Mouse (Mus musculus): ENCODE data around the gene Ets1.
A peak's percentile ranks its signal among the peaks of the same experiment; 100 is the strongest.

Ets1 gene

GRCm38 (mm10) chr9:32694916-32695490, 59.0 kb downstream of the Ets1 start:
- no peak for DNase-seq (ENCODE audit: low spot score in 2 of 2)

- peak; percentile 80 to 92 for DNase-seq (ENCODE audit: low spot score in 2 of 2)
Observed at GRCm38 (mm10) chr9:32695492-32696190, 59.6 kb downstream of the Ets1 start.

GRCm38 (mm10) chr9:32696259-32696658, 60.2 kb downstream of the Ets1 start:
- DNase-seq (ENCODE audit: low spot score in 2 of 2), result no peak

GRCm38 (mm10) chr9:32696717-32697116, 60.7 kb downstream of the Ets1 start:
- DNase-seq (ENCODE audit: low spot score in 2 of 2), result no peak

- DNase-seq (ENCODE audit: low spot score in 2 of 2), result no peak
Observed at GRCm38 (mm10) chr9:32697291-32698110, 61.5 kb downstream of the Ets1 start.

GRCm38 (mm10) chr9:32698766-32699165, 62.7 kb downstream of the Ets1 start:
- DNase-seq (ENCODE audit: low spot score in 2 of 2), result no peak

- no peak for DNase-seq (ENCODE audit: low spot score in 2 of 2)
Observed at GRCm38 (mm10) chr9:32699391-32699841, 63.4 kb downstream of the Ets1 start.

GRCm38 (mm10) chr9:32700091-32700905, 64.3 kb downstream of the Ets1 start:
- DNase-seq (ENCODE audit: low spot score in 2 of 2), result no peak

GRCm38 (mm10) chr9:32701126-32701997, 65.3 kb downstream of the Ets1 start:
- DNase-seq (ENCODE audit: low spot score in 2 of 2), result no peak

GRCm38 (mm10) chr9:32701998-32702305, 65.9 kb downstream of the Ets1 start:
- DNase-seq (ENCODE audit: low spot score in 2 of 2), result no peak

- no peak for DNase-seq (ENCODE audit: low spot score in 2 of 2)
Observed at GRCm38 (mm10) chr9:32702836-32703395, 66.9 kb downstream of the Ets1 start.

GRCm38 (mm10) chr9:32703976-32704745, 68.1 kb downstream of the Ets1 start:
- DNase-seq (ENCODE audit: low spot score in 2 of 2), result no peak

- no peak for DNase-seq (ENCODE audit: low spot score in 2 of 2)
Observed at GRCm38 (mm10) chr9:32705827-32706478, 69.9 kb downstream of the Ets1 start.

GRCm38 (mm10) chr9:32707436-32707835, 71.4 kb downstream of the Ets1 start:
- no peak for DNase-seq (ENCODE audit: low spot score in 2 of 2)

- no peak for DNase-seq (ENCODE audit: low spot score in 2 of 2)
Observed at GRCm38 (mm10) chr9:32708491-32708890, 72.5 kb downstream of the Ets1 start.

GRCm38 (mm10) chr9:32709359-32709758, 73.3 kb downstream of the Ets1 start:
- DNase-seq (ENCODE audit: low spot score in 2 of 2), result no peak

- no peak for DNase-seq (ENCODE audit: low spot score in 2 of 2)
Observed at GRCm38 (mm10) chr9:32709764-32710734, 74.0 kb downstream of the Ets1 start.

GRCm38 (mm10) chr9:32710987-32711652, 75.1 kb downstream of the Ets1 start:
- DNase-seq (ENCODE audit: low spot score in 2 of 2), result no peak

Data from cerebellum, postnatal 4 days (tissue).